ENCODE assay signal across 8 mouse cellular contexts in the genomic region with DNA sequence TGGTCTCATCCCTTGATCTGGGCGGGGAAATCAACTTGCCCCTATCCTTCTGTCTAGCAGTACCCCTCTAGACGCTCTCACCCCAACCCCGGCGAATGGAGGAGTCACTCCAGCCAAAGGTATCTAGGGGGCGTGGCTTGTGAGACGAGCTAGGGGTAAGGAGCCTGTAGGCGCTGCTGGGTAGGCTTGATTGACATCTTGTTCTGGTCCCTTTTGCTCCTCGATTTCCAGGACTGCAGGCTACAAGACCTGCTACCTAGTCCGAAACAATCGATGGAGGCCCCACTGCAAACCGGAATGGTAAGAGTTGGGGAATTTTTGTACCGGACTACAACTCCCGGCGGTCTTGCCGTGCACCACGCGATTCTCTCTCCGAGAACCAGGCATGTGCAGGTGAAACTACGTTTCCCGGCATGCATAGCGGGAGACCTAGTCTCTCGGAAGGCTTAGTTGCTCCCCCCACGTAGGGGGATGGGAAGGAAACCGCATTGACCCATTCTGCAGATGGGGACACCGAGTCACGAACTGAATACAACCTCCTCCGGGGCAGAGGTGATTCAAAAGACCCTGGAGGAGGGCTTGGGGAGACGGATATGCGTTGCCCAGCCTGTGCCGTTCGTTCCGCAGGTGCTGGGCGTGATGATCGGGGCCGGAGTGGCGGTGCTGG. TPM values are rescaled to one million over a fixed set of nuclear protein-coding genes. Genes with fewer than 3 reads are reported as not detected.
DNase-seq lines count a peak whose midpoint lies in the region; ATAC-seq and TF ChIP-seq lines count a peak whose summit lies in the region.

No protein-coding gene starts in this region.

- peaks cover 2 to 15% of the 10 kb centered on the region in 2 experiments; a peak in 2 of 4 replicates for H3K4me1 ChIP-seq in CH12.LX (ENCODE audit: control insufficient read depth in 1 of 2, insufficient read depth in 2 of 2)
- H3K4me1 ChIP-seq in forebrain, embryonic 12.5 days = peaks cover 6% of the 10 kb centered on the region
- peaks cover 5% of the 10 kb centered on the region; the same call in 1 of the 2 replicates for H3K4me1 ChIP-seq in heart, postnatal 0 days (ENCODE audit: control insufficient read depth, insufficient read depth)
- peaks cover 38% of the 10 kb centered on the region for H3K4me1 ChIP-seq in liver, embryonic 16.5 days (ENCODE audit: control insufficient read depth, low read depth, low read length)
- H3K4me1 ChIP-seq in neural tube, embryonic 13.5 days (replicated peaks) = peaks cover 21% of the 10 kb centered on the region
- H3K4me1 ChIP-seq in testis, adult 2 months (ENCODE audit: control insufficient read depth, insufficient read depth, low read length) = peaks cover 18% of the 10 kb centered on the region

- H3K36me3 ChIP-seq in CH12.LX (replicated peaks in 1 of 2; ENCODE audit: control insufficient read depth in 1 of 2, insufficient read depth in 1 of 2, low read length in 1 of 2) = peaks cover 34 to 58% of the 10 kb centered on the region in 2 experiments
- H3K36me3 ChIP-seq in forebrain, embryonic 12.5 days (replicated peaks) = peaks cover 28% of the 10 kb centered on the region
- H3K36me3 ChIP-seq in heart, postnatal 0 days (replicated peaks; ENCODE audit: control insufficient read depth, insufficient read depth, low read length) = peaks cover 16% of the 10 kb centered on the region
- no peaks in the 10 kb centered on the region; the same call in 1 of the 2 replicates for H3K36me3 ChIP-seq in liver, embryonic 16.5 days (ENCODE audit: control insufficient read depth, insufficient read depth)
- H3K36me3 ChIP-seq in neural tube, embryonic 13.5 days = peaks cover 34% of the 10 kb centered on the region
- H3K36me3 ChIP-seq in testis, adult 2 months (ENCODE audit: control insufficient read depth, insufficient read depth, low read length) = no peaks in the 10 kb centered on the region

- 2% methylated on average over 36 of the region's 36 CpGs for WGBS in forebrain, embryonic 12.5 days
- WGBS in heart, postnatal 0 days = 1% methylated on average over 36 of the region's 36 CpGs
- 1% methylated on average over 36 of the region's 36 CpGs for WGBS in liver, embryonic 16.5 days (ENCODE audit: insufficient replicate concordance)
- 2% methylated on average over 36 of the region's 36 CpGs for WGBS in neural tube, embryonic 13.5 days

- no peak; the same call in 1 of the 2 replicates for TF ChIP-seq EP300 in CH12.LX (IDR thresholded peaks at IDR 0.05; ENCODE audit: low read length)
- no peak for TF ChIP-seq EP300 in heart, postnatal 0 days (IDR thresholded peaks at IDR 0.05; ENCODE audit: low read depth)

- TF ChIP-seq POLR2A in CH12.LX (IDR thresholded peaks at IDR 0.05; ENCODE audit: low read depth, low read length) = peak; percentile 61
- TF ChIP-seq POLR2A in testis, adult 2 months (IDR thresholded peaks at IDR 0.05; ENCODE audit: control insufficient read depth, low read depth, low read length) = peak; percentile 30; the same call in 1 of the 2 replicates

- in situ Hi-C loops in CH12.LX (cut with MboI; ENCODE audit: low pct_ligation_motif_present, low pct_unique_long_range_greater_than_20kb, low sequenced_read_pairs) = no loop called here

- peak overlapping the region; percentile 64 for H3K4me2 ChIP-seq in CH12.LX (ENCODE audit: insufficient read depth, low read depth, poor library complexity, severe bottlenecking)
- H3K4me2 ChIP-seq in forebrain, embryonic 12.5 days = peak overlapping the region; percentile 96
- H3K4me2 ChIP-seq in heart, postnatal 0 days (ENCODE audit: low read depth, low read length) = peak overlapping the region; percentile 97
- H3K4me2 ChIP-seq in liver, embryonic 16.5 days (ENCODE audit: low read depth, low read length) = peak overlapping the region; percentile 95
- H3K4me2 ChIP-seq in neural tube, embryonic 13.5 days = peak overlapping the region; percentile 99

- H3K27ac ChIP-seq in CH12.LX (ENCODE audit: insufficient read depth, low read depth) = peak overlapping the region; percentile 2; the same call in 1 of the 2 replicates
- H3K27ac ChIP-seq in forebrain, embryonic 12.5 days = peak overlapping the region; percentile 57
- H3K27ac ChIP-seq in heart, postnatal 0 days (ENCODE audit: low read depth) = peak overlapping the region; percentile 71
- H3K27ac ChIP-seq in liver, embryonic 16.5 days (ENCODE audit: low read length) = peak overlapping the region; percentile 78
- peak overlapping the region; percentile 82 for H3K27ac ChIP-seq in neural tube, embryonic 13.5 days (replicated peaks)
- peak overlapping the region; percentile 26 for H3K27ac ChIP-seq in testis, adult 2 months (ENCODE audit: control insufficient read depth, insufficient read depth, low read depth, low read length)

- TF ChIP-seq CTCF in CH12.LX (conservative IDR thresholded peaks at IDR 0.05 in 1 of 2, IDR thresholded peaks at IDR 0.05 in 1 of 2; ENCODE audit: low read depth in 2 of 2, low read length in 2 of 2) = no peak
- no peak for TF ChIP-seq CTCF in heart, postnatal 0 days (IDR thresholded peaks at IDR 0.05; ENCODE audit: low read depth)
- no peak for TF ChIP-seq CTCF in testis, adult 2 months (IDR thresholded peaks at IDR 0.05; ENCODE audit: control insufficient read depth, insufficient read depth, insufficient replicate concordance, low read depth, low read length)

- peak overlapping the region; percentile 77 for H3K9ac ChIP-seq in CH12.LX (ENCODE audit: insufficient read depth, low read depth)
- H3K9ac ChIP-seq in forebrain, embryonic 12.5 days = peak overlapping the region; percentile 59
- H3K9ac ChIP-seq in heart, postnatal 0 days (replicated peaks; ENCODE audit: low read depth, low read length) = peak overlapping the region; percentile 49
- H3K9ac ChIP-seq in liver, embryonic 16.5 days (ENCODE audit: low read depth, low read length) = peak overlapping the region; percentile 77
- H3K9ac ChIP-seq in neural tube, embryonic 13.5 days = peak overlapping the region; percentile 77

- TF ChIP-seq RAD21 in CH12.LX (IDR thresholded peaks at IDR 0.05; ENCODE audit: low read depth, low read length) = no peak

- dilution Hi-C loops in CH12.LX (cut with MboI; ENCODE audit: extremely low pct_ligation_motif_present, extremely low pct_unique_long_range_greater_than_20kb, low sequenced_read_pairs) = no loop called here

- no peaks in the 10 kb centered on the region for H3K9me3 ChIP-seq in CH12.LX (replicated peaks; ENCODE audit: low read length)
- no peaks in the 10 kb centered on the region for H3K9me3 ChIP-seq in forebrain, embryonic 12.5 days
- H3K9me3 ChIP-seq in heart, postnatal 0 days (replicated peaks; ENCODE audit: control insufficient read depth, low read length) = no peaks in the 10 kb centered on the region
- no peaks in the 10 kb centered on the region for H3K9me3 ChIP-seq in liver, embryonic 16.5 days (replicated peaks; ENCODE audit: control insufficient read depth, low read length)
- no peaks in the 10 kb centered on the region for H3K9me3 ChIP-seq in neural tube, embryonic 13.5 days

- H3K27me3 ChIP-seq in CH12.LX (replicated peaks) = no peaks in the 10 kb centered on the region
- H3K27me3 ChIP-seq in forebrain, embryonic 12.5 days = no peaks in the 10 kb centered on the region
- H3K27me3 ChIP-seq in heart, postnatal 0 days (ENCODE audit: control insufficient read depth, insufficient read depth, low read length) = no peaks in the 10 kb centered on the region
- H3K27me3 ChIP-seq in liver, embryonic 16.5 days (ENCODE audit: control insufficient read depth, insufficient read depth, low read depth, low read length) = no peaks in the 10 kb centered on the region
- no peaks in the 10 kb centered on the region for H3K27me3 ChIP-seq in neural tube, embryonic 13.5 days
- no peaks in the 10 kb centered on the region; the same call in none of the 2 replicates for H3K27me3 ChIP-seq in testis, adult 2 months (ENCODE audit: control insufficient read depth, insufficient read depth, low read length)

- H3K4me3 ChIP-seq in CH12.LX (replicated peaks in 1 of 3; ENCODE audit: low read depth in 2 of 3, low read length in 2 of 3, poor library complexity in 1 of 3) = peak overlapping the region; percentile 86 to 93 (median 88)
- peak overlapping the region; percentile 50 for H3K4me3 ChIP-seq in forebrain, embryonic 12.5 days (replicated peaks)
- peak overlapping the region; percentile 71 for H3K4me3 ChIP-seq in heart, postnatal 0 days (ENCODE audit: low read depth, low read length)
- H3K4me3 ChIP-seq in liver, embryonic 16.5 days (ENCODE audit: low read depth, low read length) = peak overlapping the region; percentile 91
- peak overlapping the region; percentile 66 for H3K4me3 ChIP-seq in neural tube, embryonic 13.5 days
- H3K4me3 ChIP-seq in testis, adult 2 months (ENCODE audit: control insufficient read depth, low read depth, low read length) = peak overlapping the region; percentile 84

- peaks cover 3% of the 10 kb centered on the region; the same call in 1 of the 2 replicates for H3K79me2 ChIP-seq in CH12.LX (replicated peaks; ENCODE audit: control insufficient read depth, extremely low read depth, insufficient read depth, poor library complexity, severe bottlenecking)

- peak; percentile 90 for ATAC-seq in forebrain, embryonic 12.5 days (ENCODE audit: low FRiP score)
- ATAC-seq in heart, postnatal 0 days (ENCODE audit: insufficient read depth, low read depth) = peak; percentile 82
- ATAC-seq in liver, embryonic 16.5 days (ENCODE audit: low read depth) = peak; percentile 86
- ATAC-seq in neural tube, embryonic 13.5 days (ENCODE audit: low read depth) = peak; percentile 91

- DNase-seq in CH12.LX (ENCODE audit: extremely low read depth) = peak; percentile 95
- DNase-seq in c-Kit-positive CD71-positive TER-119-positive erythroid progenitor cells, embryonic 14.5 days (ENCODE audit: low spot score) = peak; percentile 91
- DNase-seq in heart, postnatal 0 days (ENCODE audit: low spot score) = peak; percentile 87
- DNase-seq in kidney, postnatal 4 days = peak; percentile 94 to 96

RNA-seq across cellular contexts. Expression of a gene that starts 1.4 kb away (rescaled TPM):
- total RNA-seq in CH12.LX (2012; rRNA removed) (27.7 and 29.6 TPM in 2 replicates), CH12.LX (2014; rRNA removed) (12.5 and 13.7 TPM in 2 replicates)
- 38.6 and 39.8 TPM in 2 replicates for polyA plus RNA-seq in CH12.LX (2012; ENCODE audit: insufficient read length, low read depth)
- polyA plus RNA-seq in forebrain, embryonic 12.5 days (2016; fragmentation: Nextera tagmentation; extraction: Ambion mirVana) = 22.7 and 24.2 TPM in 2 replicates
- 15.9 and 41.7 TPM in 2 replicates for total RNA-seq in heart, postnatal 0 days (2014; rRNA removed; ENCODE audit: low replicate concordance)
- polyA plus RNA-seq in heart, postnatal 0 days (2015; fragmentation: Nextera tagmentation; extraction: Ambion mirVana) = 7.9 and 8.4 TPM in 2 replicates
- 10.9 and 11.3 TPM in 2 replicates for polyA plus RNA-seq in liver, embryonic 16.5 days (2015; fragmentation: Nextera tagmentation; extraction: Ambion mirVana)
- 35.7 and 36.7 TPM in 2 replicates for polyA plus RNA-seq in neural tube, embryonic 13.5 days (2015; fragmentation: Nextera tagmentation; extraction: Ambion mirVana)
- polyA plus RNA-seq in testis, adult 2 months (2012; rRNA removed) = 12.4 and 17.8 TPM in 2 replicates

RNA-seq across cellular contexts. Expression of a gene that starts 16.3 kb away (rescaled TPM):
- total RNA-seq in CH12.LX (2012; rRNA removed) = 18.1 and 20.5 TPM in 2 replicates
- 11.5 and 13.0 TPM in 2 replicates for total RNA-seq in CH12.LX (2014; rRNA removed)
- 26.5 and 28.0 TPM in 2 replicates for polyA plus RNA-seq in CH12.LX (2012; ENCODE audit: insufficient read length, low read depth)
- 68.5 and 72.4 TPM in 2 replicates for polyA plus RNA-seq in forebrain, embryonic 12.5 days (2016; fragmentation: Nextera tagmentation; extraction: Ambion mirVana)
- total RNA-seq in heart, postnatal 0 days (2014; rRNA removed; ENCODE audit: low replicate concordance) = 47.6 and 56.5 TPM in 2 replicates
- polyA plus RNA-seq in heart, postnatal 0 days (2015; fragmentation: Nextera tagmentation; extraction: Ambion mirVana) = 32.7 and 32.9 TPM in 2 replicates
- 19.2 and 21.1 TPM in 2 replicates for polyA plus RNA-seq in liver, embryonic 16.5 days (2015; fragmentation: Nextera tagmentation; extraction: Ambion mirVana)
- polyA plus RNA-seq in neural tube, embryonic 13.5 days (2015; fragmentation: Nextera tagmentation; extraction: Ambion mirVana) = 88.6 and 91.9 TPM in 2 replicates
- polyA plus RNA-seq in testis, adult 2 months (2012; rRNA removed) = 39.7 and 46.5 TPM in 2 replicates

RNA-seq across cellular contexts. Expression of a gene that starts 23.6 kb away (rescaled TPM):
- total RNA-seq in CH12.LX (2012; rRNA removed) (0.25 and 0.64 TPM in 2 replicates), CH12.LX (2014; rRNA removed) (0.54 TPM in 1 of 2 replicates, not detected in the other)
- 0.17 TPM in 1 of 2 replicates, not detected in the other for polyA plus RNA-seq in CH12.LX (2012; ENCODE audit: insufficient read length, low read depth)
- polyA plus RNA-seq in forebrain, embryonic 12.5 days (2016; fragmentation: Nextera tagmentation; extraction: Ambion mirVana) = 69.3 and 78.4 TPM in 2 replicates
- total RNA-seq in heart, postnatal 0 days (2014; rRNA removed; ENCODE audit: low replicate concordance) = 59.7 and 70.8 TPM in 2 replicates
- polyA plus RNA-seq in heart, postnatal 0 days (2015; fragmentation: Nextera tagmentation; extraction: Ambion mirVana) = 25.0 and 25.7 TPM in 2 replicates
- polyA plus RNA-seq in liver, embryonic 16.5 days (2015; fragmentation: Nextera tagmentation; extraction: Ambion mirVana) = 4.3 and 5.4 TPM in 2 replicates
- 76.4 and 77.7 TPM in 2 replicates for polyA plus RNA-seq in neural tube, embryonic 13.5 days (2015; fragmentation: Nextera tagmentation; extraction: Ambion mirVana)
- 3.8 and 3.9 TPM in 2 replicates for polyA plus RNA-seq in testis, adult 2 months (2012; rRNA removed)

RNA-seq across cellular contexts. Expression of a gene that starts 45.9 kb away (rescaled TPM):
- total RNA-seq in CH12.LX (2012; rRNA removed) (not detected in 2 replicates), CH12.LX (2014; rRNA removed) (not detected in 2 replicates)
- not detected in 2 replicates for polyA plus RNA-seq in CH12.LX (2012; ENCODE audit: insufficient read length, low read depth)
- polyA plus RNA-seq in forebrain, embryonic 12.5 days (2016; fragmentation: Nextera tagmentation; extraction: Ambion mirVana) = not detected in 2 replicates
- total RNA-seq in heart, postnatal 0 days (2014; rRNA removed; ENCODE audit: low replicate concordance) = not detected in 2 replicates
- not detected in 2 replicates for polyA plus RNA-seq in heart, postnatal 0 days (2015; fragmentation: Nextera tagmentation; extraction: Ambion mirVana)
- not detected in 2 replicates for polyA plus RNA-seq in liver, embryonic 16.5 days (2015; fragmentation: Nextera tagmentation; extraction: Ambion mirVana)
- polyA plus RNA-seq in neural tube, embryonic 13.5 days (2015; fragmentation: Nextera tagmentation; extraction: Ambion mirVana) = 0.17 TPM in 1 of 2 replicates, not detected in the other
- 72.2 and 114 TPM in 2 replicates for polyA plus RNA-seq in testis, adult 2 months (2012; rRNA removed)

RNA-seq across cellular contexts. Expression of a gene that starts 49.1 kb away (rescaled TPM):
- total RNA-seq in CH12.LX (2012; rRNA removed) (4.9 and 5.9 TPM in 2 replicates), CH12.LX (2014; rRNA removed) (1.3 and 2.4 TPM in 2 replicates)
- polyA plus RNA-seq in CH12.LX (2012; ENCODE audit: insufficient read length, low read depth) = 1.9 and 2.7 TPM in 2 replicates
- 3.7 and 4.4 TPM in 2 replicates for polyA plus RNA-seq in forebrain, embryonic 12.5 days (2016; fragmentation: Nextera tagmentation; extraction: Ambion mirVana)
- 8.9 and 14.1 TPM in 2 replicates for total RNA-seq in heart, postnatal 0 days (2014; rRNA removed; ENCODE audit: low replicate concordance)
- polyA plus RNA-seq in heart, postnatal 0 days (2015; fragmentation: Nextera tagmentation; extraction: Ambion mirVana) = 6.8 and 7.3 TPM in 2 replicates
- 8.1 and 8.5 TPM in 2 replicates for polyA plus RNA-seq in liver, embryonic 16.5 days (2015; fragmentation: Nextera tagmentation; extraction: Ambion mirVana)
- 3.1 and 3.2 TPM in 2 replicates for polyA plus RNA-seq in neural tube, embryonic 13.5 days (2015; fragmentation: Nextera tagmentation; extraction: Ambion mirVana)
- polyA plus RNA-seq in testis, adult 2 months (2012; rRNA removed) = 47.9 and 51.1 TPM in 2 replicates

Comparison
In these comparisons a context has a peak if more than half of its experiments do, and no peak if none do; other contexts are left out.
1. Peak in every context shown above with its lines: DNase-seq, ATAC-seq, H3K4me3 ChIP-seq and H3K27ac ChIP-seq.
2. H3K27ac ChIP-seq: peak in every context shown above with its lines; median percentile 82 in neural tube, embryonic 13.5 days; 78 in liver, embryonic 16.5 days; 71 in heart, postnatal 0 days; 57 in forebrain, embryonic 12.5 days; 26 in testis, adult 2 months; 2 in CH12.LX.